Mouse (Mus musculus): ENCODE measurements at regions not wholly inside any gene's neighbourhood (a gene's known extent, or its start where the extent isn't known, plus 50 kb on each side); places are given as distances from the start of the nearest gene placed in this dataset. TPM values are rescaled to one million over a fixed set of nuclear protein-coding genes. Genes with fewer than 3 reads are reported as not detected.

Small RNA genes lying in the stretch of these regions (microRNA-seq; reads per million reads assigned to microRNA genes)
- gene Gm26259 (ENCODE audit: borderline number of aligned reads), result not detected

All from embryonic facial prominence, embryonic 15.5 days (tissue).